Mouse (Mus musculus) liver, embryonic 16.5 days (tissue): ENCODE measurements around the gene Nodal. TPM values are rescaled to one million over a fixed set of nuclear protein-coding genes. Genes with fewer than 3 reads are reported as not detected.

Source experiments
- ATAC-seq: fragments of 200-750 bp; cut with Nextera tagmentation; 2 replicates; pipeline ENCODE4 v1.8.0; 2017; ENCODE audit warnings: low read depth, mild to moderate bottlenecking, moderate number of reproducible peaks, moderate library complexity
- H3K27ac ChIP-seq: fragments of 300-500 bp; sonication (generic); 2 replicates; pipeline ENCODE4 v1.5.1; 2014; ENCODE audit warnings: mild to moderate bottlenecking, low read length
- H3K27me3 ChIP-seq: fragments of 300-500 bp; sonication (generic); 2 replicates; pipeline ENCODE4 v1.6.1; 2014; ENCODE audit warnings: low read depth, low read length, mixed read lengths; ENCODE audit not compliant: control insufficient read depth, insufficient read depth
- H3K36me3 ChIP-seq: fragments of 300-500 bp; sonication (generic); 2 replicates; pipeline ENCODE4 v1.6.1; 2014; ENCODE audit warnings: mild to moderate bottlenecking; ENCODE audit not compliant: control insufficient read depth, insufficient read depth
- H3K4me1 ChIP-seq: fragments of 300-500 bp; sonication (generic); 2 replicates; pipeline ENCODE4 v1.6.1; 2014; ENCODE audit warnings: low read depth, low read length, mixed read lengths; ENCODE audit not compliant: control insufficient read depth
- H3K4me2 ChIP-seq: fragments of 300-500 bp; sonication (generic); 2 replicates; pipeline ENCODE4 v1.6.1; 2014; ENCODE audit warnings: low read depth, low read length, mixed read lengths
- H3K4me3 ChIP-seq: fragments of 300-500 bp; sonication (generic); 2 replicates; pipeline ENCODE4 v1.5.1; 2014; ENCODE audit warnings: low read depth, mild to moderate bottlenecking, low read length
- H3K9ac ChIP-seq: fragments of 300-500 bp; sonication (generic); 2 replicates; pipeline ENCODE4 v1.6.1; 2014; ENCODE audit warnings: low read depth, low read length
- H3K9me3 ChIP-seq: fragments of 300-500 bp; sonication (generic); replicated peaks from 2 replicates; pipeline ENCODE4 v1.6.1; 2016; ENCODE audit warnings: low read length; ENCODE audit not compliant: control insufficient read depth
- WGBS: fragments of 180-500 bp; shearing (Covaris S2); extraction: QIAGEN DNeasy Blood & Tissue Kit; methylation state at CpG from one replicate; pipeline ENCODE4 v1.1.7; 2014; ENCODE audit not compliant: insufficient replicate concordance; 5-methylcytosine and 5-hydroxymethylcytosine counted together
- polyA plus RNA-seq: library from polyadenylated mRNA; unstranded; fragments of >200 nt; fragmentation: Nextera tagmentation; extraction: Ambion mirVana; gene quantifications from 2 replicates; pipeline ENCODE4 v1.2.1, GENCODE M21; 2015

Gene Nodal
- polyA plus RNA-seq, 1 experiment from 2014 or later: 0.46 TPM

GRCm38 (mm10) chr10:61405958-61406357 lies 11.8 kb upstream of the Nodal start:
- WGBS: 21% methylated on average over 10 of the region's 10 CpGs

GRCm38 (mm10) chr10:61409776-61410175 lies 8.0 kb upstream of the Nodal start:
- H3K4me2 ChIP-seq: no peak overlapping the region
- WGBS: 25% methylated on average over 4 of the region's 4 CpGs
- no peak overlapping the region for H3K4me3 ChIP-seq
- no peak overlapping the region for H3K27ac ChIP-seq
- H3K4me1 ChIP-seq: peaks cover 26% of the 10 kb centered on the region
- no peak for ATAC-seq
- no peak overlapping the region for H3K9ac ChIP-seq
- no peaks in the 10 kb centered on the region; the same call in 1 of the 2 replicates for H3K27me3 ChIP-seq
- no peaks in the 10 kb centered on the region for H3K9me3 ChIP-seq
- H3K36me3 ChIP-seq: no peaks in the 10 kb centered on the region

More at GRCm38 (mm10) chr10:61405958-61406357, 11.8 kb upstream of the Nodal start:
- no peak overlapping the region for H3K4me3 ChIP-seq
- no peak overlapping the region for H3K27ac ChIP-seq
- no peaks in the 10 kb centered on the region for H3K36me3 ChIP-seq
- H3K9ac ChIP-seq: no peak overlapping the region
- ATAC-seq: no peak
- peaks cover 3% of the 10 kb centered on the region; the same call in 1 of the 2 replicates for H3K4me1 ChIP-seq
- H3K27me3 ChIP-seq: no peaks in the 10 kb centered on the region; the same call in 1 of the 2 replicates
- no peaks in the 10 kb centered on the region for H3K9me3 ChIP-seq
- H3K4me2 ChIP-seq: no peak overlapping the region

- Histone ChIP-seq H3K4me3 (no peak overlapping the region), H3K27me3 (no peaks in the 10 kb centered on the region; the same call in 1 of the 2 replicates), H3K4me1 (peaks cover 26% of the 10 kb centered on the region), H3K9ac (no peak overlapping the region), H3K4me2 (no peak overlapping the region), H3K27ac (no peak overlapping the region), H3K36me3 (no peaks in the 10 kb centered on the region), H3K9me3 (no peaks in the 10 kb centered on the region)
- ATAC-seq: no peak
- WGBS: 50% methylated on average over 9 of the region's 9 CpGs
Measured at GRCm38 (mm10) chr10:61410193-61410592, 7.6 kb upstream of the Nodal start.

- peak; percentile 90 for ATAC-seq
- WGBS: 4% methylated on average over 21 of the region's 21 CpGs
- H3K4me1 ChIP-seq: peaks cover 28% of the 10 kb centered on the region
Measured at GRCm38 (mm10) chr10:61412910-61413625, 4.7 kb upstream of the Nodal start.

GRCm38 (mm10) chr10:61415240-61415639 lies 2.5 kb upstream of the Nodal start:
- Histone ChIP-seq H3K4me3 (no peak overlapping the region), H3K9me3 (no peaks in the 10 kb centered on the region), H3K27ac (no peak overlapping the region), H3K4me1 (peaks cover 31% of the 10 kb centered on the region), H3K27me3 (peaks cover 36% of the 10 kb centered on the region), H3K9ac (no peak overlapping the region), H3K36me3 (no peaks in the 10 kb centered on the region), H3K4me2 (no peak overlapping the region)
- 69% methylated on average over 3 of the region's 3 CpGs for WGBS
- no peak for ATAC-seq

More at GRCm38 (mm10) chr10:61412910-61413625, 4.7 kb upstream of the Nodal start:
- Histone ChIP-seq H3K4me3 (peak overlapping the region; percentile 32), H3K36me3 (no peaks in the 10 kb centered on the region), H3K27ac (peak overlapping the region; percentile 96), H3K9me3 (no peaks in the 10 kb centered on the region), H3K27me3 (peaks cover 14% of the 10 kb centered on the region), H3K9ac (peak overlapping the region; percentile 60), H3K4me2 (peak overlapping the region; percentile 63)

- H3K4me1 ChIP-seq: peaks cover 30% of the 10 kb centered on the region
- no peaks in the 10 kb centered on the region for H3K36me3 ChIP-seq
- H3K27me3 ChIP-seq: peaks cover 42% of the 10 kb centered on the region
- no peaks in the 10 kb centered on the region for H3K9me3 ChIP-seq
- no peak overlapping the region for H3K9ac ChIP-seq
- no peak overlapping the region for H3K4me2 ChIP-seq
- ATAC-seq: no peak
- H3K4me3 ChIP-seq: no peak overlapping the region
- 39% methylated on average over 8 of the region's 8 CpGs for WGBS
- no peak overlapping the region for H3K27ac ChIP-seq
Measured at GRCm38 (mm10) chr10:61415890-61416289, 1.9 kb upstream of the Nodal start.

- peaks cover 42% of the 10 kb centered on the region for H3K27me3 ChIP-seq
Measured at GRCm38 (mm10) chr10:61416561-61416960, 1.2 kb upstream of the Nodal start.

GRCm38 (mm10) chr10:61417046-61417445 lies 726 bp upstream of the Nodal start:
- no peaks in the 10 kb centered on the region for H3K36me3 ChIP-seq
- no peaks in the 10 kb centered on the region for H3K9me3 ChIP-seq
- no peak overlapping the region for H3K4me3 ChIP-seq
- H3K4me2 ChIP-seq: no peak overlapping the region
- H3K27ac ChIP-seq: no peak overlapping the region
- peaks cover 42% of the 10 kb centered on the region for H3K27me3 ChIP-seq
- ATAC-seq: no peak
- 54% methylated on average over 2 of the region's 2 CpGs for WGBS
- H3K4me1 ChIP-seq: peaks cover 27% of the 10 kb centered on the region
- no peak overlapping the region for H3K9ac ChIP-seq

More at GRCm38 (mm10) chr10:61416561-61416960, 1.2 kb upstream of the Nodal start:
- Histone ChIP-seq H3K36me3 (no peaks in the 10 kb centered on the region), H3K9ac (no peak overlapping the region), H3K4me1 (peaks cover 30% of the 10 kb centered on the region), H3K27ac (no peak overlapping the region), H3K9me3 (no peaks in the 10 kb centered on the region), H3K4me2 (no peak overlapping the region), H3K4me3 (no peak overlapping the region)
- ATAC-seq: no peak
- 63% methylated on average over 7 of the region's 7 CpGs for WGBS

- WGBS: 2% methylated on average over 50 of the region's 50 CpGs
- Histone ChIP-seq H3K4me1 (peaks cover 16% of the 10 kb centered on the region), H3K27me3 (peaks cover 42% of the 10 kb centered on the region)
Measured at GRCm38 (mm10) chr10:61418131-61418900, 544 bp downstream of the Nodal start.

More at GRCm38 (mm10) chr10:61418131-61418900, 544 bp downstream of the Nodal start:
- peak overlapping the region; percentile 60 for H3K4me2 ChIP-seq
- H3K9me3 ChIP-seq: no peaks in the 10 kb centered on the region
- no peak for ATAC-seq
- H3K36me3 ChIP-seq: no peaks in the 10 kb centered on the region
- peak overlapping the region; percentile 42 for H3K4me3 ChIP-seq
- peak overlapping the region; percentile 6; the same call in 1 of the 2 replicates for H3K9ac ChIP-seq
- no peak overlapping the region for H3K27ac ChIP-seq
